Mouse (Mus musculus) gastrocnemius, postnatal 4 days (tissue): ENCODE measurements at regions not wholly inside any gene's neighbourhood (a gene's known extent, or its start where the extent isn't known, plus 50 kb on each side); places are given as distances from the start of the nearest gene placed in this dataset.
"Not testable (repeated sequence)": the region's sequence is repeated elsewhere in the genome, so short reads cannot be mapped to it uniquely, and the experiment has no call there.

ENCODE experiments used
- DNase-seq, 2 experiments: peaks; one replicate each; pipeline ENCODE4 v3.0.0; 2021 to 2022; ENCODE audit warnings: low spot score in 2 of 2, mixed read lengths in 2 of 2

- no peak for DNase-seq
Measured at GRCm38 (mm10) chr4:66691598-66692220, 135.7 kb upstream of the Tlr4 start.

- DNase-seq, result no peak
Measured at GRCm38 (mm10) chr4:66693982-66694578, 133.3 kb upstream of the Tlr4 start.

- no peak for DNase-seq
Measured at GRCm38 (mm10) chr4:66715821-66716760, 111.3 kb upstream of the Tlr4 start.

- DNase-seq, result no peak
Measured at GRCm38 (mm10) chr4:66737407-66737806, 90.0 kb upstream of the Tlr4 start.

GRCm38 (mm10) chr4:66743421-66743820 lies 84.0 kb upstream of the Tlr4 start:
- not testable (repeated sequence) for DNase-seq

GRCm38 (mm10) chr4:66768762-66769161 lies 58.6 kb upstream of the Tlr4 start:
- peak in 1 of 2 experiments; percentile 37 for DNase-seq
